Mouse (Mus musculus): ENCODE data around the gene Miga1. TPM values are rescaled to one million over a fixed set of nuclear protein-coding genes. Genes with fewer than 3 reads are reported as not detected.

The Miga1 gene
- total RNA-seq (2014; fragmentation: Nextera tagmentation) = 16.9 and 18.8 TPM in 2 replicates
- total RNA-seq (2017) = 18.9 and 26.8 TPM in 2 replicates

GRCm38 (mm10) chr3:152339862-152340557 is at the start of gene Miga1:
TSS of gene Miga1 (minus strand) at chr3:152340407.
- ATAC-seq (replicated peaks; ENCODE audit: low FRiP score, low TSS enrichment, poor library complexity, severe bottlenecking) = peak; percentile 79

GRCm38 (mm10) chr3:152384106-152384505 is 43.9 kb upstream of the Miga1 start:
- ATAC-seq (replicated peaks; ENCODE audit: low FRiP score, low TSS enrichment, poor library complexity, severe bottlenecking) = no peak

- ATAC-seq (replicated peaks; ENCODE audit: low FRiP score, low TSS enrichment, poor library complexity, severe bottlenecking) = no peak
These were observed 35.9 kb upstream of the Miga1 start for GRCm38 (mm10) chr3:152376063-152376462.

GRCm38 (mm10) chr3:152364181-152364580 is 24.0 kb upstream of the Miga1 start:
- no peak for ATAC-seq (replicated peaks; ENCODE audit: low FRiP score, low TSS enrichment, poor library complexity, severe bottlenecking)

- ATAC-seq (replicated peaks; ENCODE audit: low FRiP score, low TSS enrichment, poor library complexity, severe bottlenecking) = no peak
These were observed 18.9 kb upstream of the Miga1 start for GRCm38 (mm10) chr3:152359151-152359550.

GRCm38 (mm10) chr3:152356751-152357150 is 16.5 kb upstream of the Miga1 start:
- ATAC-seq (replicated peaks; ENCODE audit: low FRiP score, low TSS enrichment, poor library complexity, severe bottlenecking) = no peak

- peak; percentile 98 for ATAC-seq (replicated peaks; ENCODE audit: low FRiP score, low TSS enrichment, poor library complexity, severe bottlenecking)
These were observed 15.2 kb upstream of the Miga1 start for GRCm38 (mm10) chr3:152355361-152355760.

- no peak for ATAC-seq (replicated peaks; ENCODE audit: low FRiP score, low TSS enrichment, poor library complexity, severe bottlenecking)
These were observed 13.4 kb upstream of the Miga1 start for GRCm38 (mm10) chr3:152353434-152354177.

- no peak for ATAC-seq (replicated peaks; ENCODE audit: low FRiP score, low TSS enrichment, poor library complexity, severe bottlenecking)
These were observed 12.1 kb upstream of the Miga1 start for GRCm38 (mm10) chr3:152352289-152352688.

GRCm38 (mm10) chr3:152350966-152351365 is 10.8 kb upstream of the Miga1 start:
- no peak for ATAC-seq (replicated peaks; ENCODE audit: low FRiP score, low TSS enrichment, poor library complexity, severe bottlenecking)

- no peak for ATAC-seq (replicated peaks; ENCODE audit: low FRiP score, low TSS enrichment, poor library complexity, severe bottlenecking)
These were observed 10.2 kb upstream of the Miga1 start for GRCm38 (mm10) chr3:152350431-152350830.

- no peak for ATAC-seq (replicated peaks; ENCODE audit: low FRiP score, low TSS enrichment, poor library complexity, severe bottlenecking)
These were observed 8.0 kb upstream of the Miga1 start for GRCm38 (mm10) chr3:152348011-152348830.

- peak; percentile 47 for ATAC-seq (replicated peaks; ENCODE audit: low FRiP score, low TSS enrichment, poor library complexity, severe bottlenecking)
These were observed 7.0 kb upstream of the Miga1 start for GRCm38 (mm10) chr3:152347227-152347626.

GRCm38 (mm10) chr3:152346633-152347141 is 6.5 kb upstream of the Miga1 start:
- 0 out of 2 replicates have a peak, but pooled peaks have one; percentile 6 for ATAC-seq (replicated peaks; ENCODE audit: low FRiP score, low TSS enrichment, poor library complexity, severe bottlenecking)

- ATAC-seq (replicated peaks; ENCODE audit: low FRiP score, low TSS enrichment, poor library complexity, severe bottlenecking) = peak; percentile 87
These were observed 5.8 kb upstream of the Miga1 start, which contains the start of gene Usp33 for GRCm38 (mm10) chr3:152345732-152346632. TSS of gene Usp33 (plus strand) at chr3:152346478.

GRCm38 (mm10) chr3:152342961-152343517 is 2.8 kb upstream of the Miga1 start:
- no peak for ATAC-seq (replicated peaks; ENCODE audit: low FRiP score, low TSS enrichment, poor library complexity, severe bottlenecking)

- no peak for ATAC-seq (replicated peaks; ENCODE audit: low FRiP score, low TSS enrichment, poor library complexity, severe bottlenecking)
These were observed 4.1 kb downstream of the Miga1 start for GRCm38 (mm10) chr3:152336085-152336484.

GRCm38 (mm10) chr3:152333641-152334040 is 6.6 kb downstream of the Miga1 start:
- ATAC-seq (replicated peaks; ENCODE audit: low FRiP score, low TSS enrichment, poor library complexity, severe bottlenecking) = no peak

All from megakaryocyte-erythroid progenitor cell, adult 5-6 weeks (primary cell).